Mouse (Mus musculus) gastrocnemius, postnatal 10 days (tissue): ENCODE results near the gene Smim20. TPM values are rescaled to one million over a fixed set of nuclear protein-coding genes. Genes with fewer than 3 reads are reported as not detected.

Experiments
- DNase-seq: peaks from one replicate; pipeline ENCODE4 v3.0.0; 2021; ENCODE audit warnings: mixed read lengths
- total RNA-seq, 2 experiments: library from RNA; stranded (reverse); gene quantifications; 2 replicates each; pipeline ENCODE4 v1.2.3; 2021

The Smim20 gene
- total RNA-seq, 2 experiments from 2014 or later, result 94.9 to 103 TPM

DNA sequence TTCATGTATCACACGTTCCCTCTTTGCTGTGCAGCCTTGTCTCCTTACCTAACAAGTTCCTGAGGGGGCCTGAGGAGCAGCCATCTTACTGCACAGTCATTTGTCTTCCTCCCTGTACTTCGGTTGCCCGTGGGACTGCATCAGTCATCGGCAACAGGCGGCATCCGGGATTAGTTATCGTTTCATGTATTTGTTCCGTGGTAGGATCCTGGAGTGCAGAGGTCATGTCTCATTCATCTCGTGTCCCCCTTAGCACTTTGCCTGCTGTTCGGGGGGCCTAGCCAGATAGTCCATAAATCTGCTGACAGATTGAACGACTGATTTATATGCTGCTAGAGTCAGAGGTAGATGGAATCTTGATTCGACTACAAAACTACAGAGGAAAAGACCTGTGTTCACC, 1.1 kb upstream of the Smim20 start:
- DNase-seq, result no peak

GRCm38 (mm10) chr5:53266181-53266580, 702 bp upstream of the Smim20 start:
- peak; percentile 53 for DNase-seq

- peak; percentile 59 for DNase-seq
Observed at GRCm38 (mm10) chr5:53268095-53268692, 1.3 kb downstream of the Smim20 start.

GRCm38 (mm10) chr5:53269799-53270198, 2.9 kb downstream of the Smim20 start:
- DNase-seq, result no peak

DNA sequence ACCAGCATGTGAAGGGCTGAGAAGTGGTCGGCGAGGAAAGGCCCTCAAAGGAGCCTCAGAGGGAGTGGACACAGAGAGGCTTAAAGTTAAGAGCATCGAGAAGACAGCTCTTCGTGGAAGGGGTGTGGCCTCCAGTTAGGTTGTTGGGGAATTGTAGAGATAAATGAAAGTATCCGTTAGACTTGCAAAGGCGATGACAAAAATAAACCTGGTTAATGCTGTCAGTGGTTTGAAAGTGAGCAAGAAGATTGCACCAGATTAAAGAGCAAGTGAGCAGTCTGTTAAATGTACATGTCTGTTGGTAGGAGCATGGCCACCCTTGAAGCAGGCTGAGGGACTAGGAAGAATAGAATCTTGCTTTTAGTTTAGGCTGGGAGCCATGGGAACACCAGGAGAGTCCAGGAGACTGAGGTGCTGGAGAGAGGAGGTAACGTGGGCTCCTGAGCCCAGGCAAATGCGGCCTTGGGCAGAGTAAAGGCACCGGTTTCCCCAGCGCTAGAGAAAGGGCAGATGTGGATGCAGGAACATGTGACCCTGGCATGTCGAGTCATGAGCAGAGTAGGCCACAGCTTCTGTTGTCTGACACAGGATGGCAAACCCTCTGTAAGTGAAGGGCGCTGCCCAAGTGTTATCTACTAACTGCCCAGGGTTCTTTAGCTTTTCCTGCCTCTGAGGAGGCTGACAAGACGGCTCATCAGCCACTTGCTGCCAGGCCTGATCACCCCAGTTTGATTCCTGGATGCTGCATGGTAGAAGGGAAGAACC, 4.2 kb downstream of the Smim20 start:
- DNase-seq, result no peak

GRCm38 (mm10) chr5:53272626-53273025, 5.7 kb downstream of the Smim20 start:
- DNase-seq, result no peak

- peak; percentile 27 for DNase-seq
Observed at GRCm38 (mm10) chr5:53273699-53274430, 7.0 kb downstream of the Smim20 start.

DNA sequence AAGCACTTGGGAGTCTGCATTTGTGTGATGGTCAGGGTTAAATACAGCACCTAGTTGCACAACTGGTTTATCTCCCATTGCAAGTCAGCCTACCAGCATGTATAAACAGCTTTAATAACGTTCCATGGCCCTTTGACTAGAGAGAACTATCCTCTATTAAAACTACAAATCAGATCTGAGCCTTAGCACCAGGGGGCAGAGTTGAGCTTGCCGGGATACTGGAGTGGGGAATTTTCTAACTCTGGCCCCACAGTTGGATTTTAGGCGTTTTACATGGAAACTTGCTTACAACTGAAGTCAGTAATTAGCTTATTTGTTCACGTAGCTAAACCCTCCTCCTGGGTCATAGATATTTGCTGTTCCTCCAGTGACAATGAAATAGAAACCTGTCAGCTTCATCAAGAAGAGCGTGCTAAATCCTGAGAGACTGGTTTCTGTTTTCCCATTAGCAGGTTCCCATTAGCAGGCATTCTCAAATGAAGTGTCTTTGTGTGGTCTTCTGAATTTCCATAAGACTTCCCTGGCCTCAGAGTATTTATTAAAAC, 8.0 kb downstream of the Smim20 start:
- peak; percentile 69 for DNase-seq

- peak; percentile 29 for DNase-seq
Observed at GRCm38 (mm10) chr5:53275376-53275775, 8.5 kb downstream of the Smim20 start.

DNA sequence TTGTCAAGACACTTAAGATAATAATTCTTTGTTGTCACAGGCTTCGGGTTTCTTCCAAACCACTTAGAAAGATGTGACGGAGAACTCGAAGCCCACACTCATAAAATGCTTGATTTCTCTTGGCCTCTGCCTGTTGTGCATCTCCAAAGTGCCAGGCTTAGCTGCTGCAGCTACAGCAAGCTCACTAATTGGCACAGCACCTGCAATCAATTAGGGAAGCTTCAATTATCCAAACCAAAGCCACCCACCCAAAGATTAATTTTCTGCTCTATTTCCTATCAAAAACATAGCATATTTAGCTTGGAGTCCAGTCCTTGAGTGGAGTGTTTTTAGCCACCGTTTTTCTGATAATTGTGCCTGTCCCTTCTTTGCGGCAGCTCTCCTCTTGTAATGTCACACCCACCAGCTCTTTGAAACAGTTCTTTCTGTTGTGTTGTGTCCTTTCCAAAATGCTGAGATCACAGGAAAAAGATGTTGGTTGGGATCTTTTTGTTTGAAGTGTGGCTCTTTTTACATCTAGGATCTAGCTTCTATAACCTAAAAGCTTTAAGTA, 9.7 kb downstream of the Smim20 start:
- DNase-seq, result no peak

DNA sequence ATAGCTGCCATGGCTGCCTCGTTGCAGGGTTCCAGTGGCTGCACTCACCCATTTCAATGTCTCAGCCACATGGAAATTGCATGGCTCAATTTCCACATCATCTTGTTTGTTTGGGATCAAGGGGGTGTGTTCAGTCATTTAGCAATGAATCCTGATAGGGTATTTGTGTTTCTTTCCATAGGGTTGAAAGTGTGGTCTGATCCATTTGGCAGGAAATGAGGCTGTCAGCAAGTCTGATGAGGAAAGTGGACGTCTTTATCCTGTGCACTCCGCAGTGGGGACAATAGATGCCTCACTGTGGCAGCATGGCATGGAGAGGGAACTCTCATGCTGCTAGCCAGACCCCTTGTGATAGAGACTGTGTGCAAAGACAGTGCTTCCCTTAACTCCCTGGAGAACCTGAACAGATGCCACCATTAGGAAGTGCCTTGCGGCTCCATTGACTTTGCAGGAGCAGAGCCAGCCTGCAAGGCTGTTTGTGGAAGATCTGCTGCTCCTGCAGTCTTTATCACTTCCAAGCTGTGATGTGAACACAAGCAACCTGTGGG, 10.9 kb downstream of the Smim20 start:
- no peak for DNase-seq

- DNase-seq, result no peak
Observed at GRCm38 (mm10) chr5:53279216-53279813, 12.4 kb downstream of the Smim20 start.

GRCm38 (mm10) chr5:53282487-53282886, 15.6 kb downstream of the Smim20 start:
- no peak for DNase-seq

DNA sequence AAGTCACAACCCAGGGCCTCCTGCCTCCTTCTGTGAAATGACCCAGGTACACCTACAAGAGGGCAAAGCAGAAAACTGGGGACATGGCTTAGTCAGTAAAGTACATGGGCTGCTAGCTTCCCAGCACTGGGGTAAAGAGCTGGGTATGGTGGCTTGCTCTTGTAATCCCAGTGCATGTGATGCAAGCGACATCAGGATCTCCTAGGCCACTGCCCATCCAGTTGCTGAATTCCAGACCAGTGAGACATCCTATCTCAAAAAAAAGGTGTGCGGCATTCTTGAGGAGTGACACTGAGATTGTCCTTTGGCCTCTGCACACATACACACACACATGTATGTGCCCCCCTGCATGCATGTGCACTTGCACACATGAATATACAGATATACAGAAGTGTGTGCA, 19.5 kb downstream of the Smim20 start:
- no peak for DNase-seq

GRCm38 (mm10) chr5:53289438-53289837, 22.6 kb downstream of the Smim20 start:
- DNase-seq, result no peak

DNA sequence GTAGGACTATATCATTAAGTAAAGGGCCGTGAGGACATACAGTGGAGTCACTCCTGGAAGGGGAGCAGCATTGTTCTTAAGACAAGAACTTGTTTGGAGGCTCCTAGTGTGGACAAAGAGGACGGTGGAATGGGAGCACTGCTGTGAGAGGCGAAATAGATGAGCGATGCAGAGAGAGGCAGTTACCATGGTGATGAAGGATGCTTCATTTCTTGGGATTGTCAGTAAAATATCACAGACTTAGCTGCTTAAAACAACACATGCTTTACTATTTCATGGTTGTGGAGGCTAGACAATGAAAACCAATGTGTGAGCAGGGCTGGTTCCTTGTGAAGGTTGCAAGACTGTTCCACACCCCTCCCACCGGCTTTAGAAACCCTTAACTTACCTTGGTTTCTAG, 27.7 kb downstream of the Smim20 start:
- no peak for DNase-seq

- DNase-seq, result no peak
Observed at GRCm38 (mm10) chr5:53296961-53297360, 30.1 kb downstream of the Smim20 start.

DNA sequence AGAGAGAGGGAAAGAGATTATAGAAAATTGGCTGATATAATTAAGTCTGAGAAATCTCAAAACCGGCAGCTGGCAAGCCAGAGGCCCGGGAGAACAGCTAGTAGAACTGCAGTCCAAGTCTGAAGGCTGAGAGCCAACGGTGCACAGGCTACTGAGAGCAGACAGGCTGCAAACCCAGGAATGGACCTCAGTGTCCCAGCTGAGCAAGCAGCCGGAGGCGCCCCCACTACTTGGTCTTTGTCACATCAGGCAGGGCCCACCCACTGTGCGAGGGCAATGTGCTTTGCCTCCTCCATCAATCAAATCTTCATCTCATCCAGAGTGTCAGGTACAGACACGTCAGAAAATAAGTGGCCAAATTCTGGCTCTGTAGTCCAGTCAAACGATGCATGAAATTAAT, 34.6 kb downstream of the Smim20 start:
- DNase-seq, result peak; percentile 50

DNA sequence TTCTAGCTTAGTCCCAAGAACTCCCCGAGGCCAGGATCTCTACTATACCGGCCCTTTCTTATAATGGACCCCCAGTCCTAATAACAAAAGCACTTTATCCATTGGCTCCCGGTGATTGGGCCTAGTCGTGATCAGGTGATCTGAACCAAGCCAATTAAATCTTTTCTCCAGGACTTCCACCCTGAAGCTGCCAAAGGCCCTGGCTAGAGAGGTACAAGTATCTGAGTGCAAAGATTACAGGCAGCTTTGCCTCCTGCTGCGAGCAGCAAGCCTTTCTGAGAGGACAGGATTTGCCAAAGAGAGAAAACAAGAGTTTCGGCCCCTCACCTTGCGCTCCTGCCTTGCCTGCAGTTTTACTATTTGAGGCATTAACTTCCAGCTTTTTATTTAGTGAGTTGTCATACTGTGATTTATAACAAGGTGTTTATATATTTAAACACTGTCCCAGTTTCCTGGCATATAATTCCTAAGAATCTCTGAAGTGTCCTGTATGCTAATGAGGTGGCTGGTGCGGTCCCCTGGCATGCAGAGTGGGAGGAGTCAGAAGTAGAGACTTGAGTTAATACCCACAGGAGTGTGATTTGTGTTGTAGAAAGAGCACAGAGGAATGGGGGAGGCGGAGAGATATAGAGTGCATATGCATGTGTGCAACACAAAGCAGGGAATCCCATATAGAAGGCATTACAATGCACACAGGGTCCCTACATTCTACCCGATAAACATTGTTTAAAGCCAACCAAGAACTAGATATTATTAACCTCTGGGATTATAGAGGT, 36.2 kb downstream of the Smim20 start:
- DNase-seq, result no peak

GRCm38 (mm10) chr5:53303941-53304340, 37.1 kb downstream of the Smim20 start:
- no peak for DNase-seq

GRCm38 (mm10) chr5:53304936-53305335, 38.1 kb downstream of the Smim20 start:
- DNase-seq, result no peak
